In genomic region chr15:81329721-81330369, GRCm38 (mm10) we compare ENCODE assay signal across 10 mouse cellular contexts. TPM values are rescaled to one million over a fixed set of nuclear protein-coding genes. Genes with fewer than 3 reads are reported as not detected.
DNase-seq lines count a peak whose midpoint lies in the region; ATAC-seq and TF ChIP-seq lines count a peak whose summit lies in the region.
"Had no signal": no experiment of that assay in that cellular context is flagged by ENCODE, and none has a peak within 500 bp of the region (broad histone marks: within the 10 kb centered on the region; RNA-seq: fewer than 3 reads in every experiment).

No protein-coding gene starts in this region.

- no peaks in the 10 kb centered on the region for H3K27me3 ChIP-seq in kidney, embryonic 16.5 days (ENCODE audit: insufficient read depth, low read length)
- no peaks in the 10 kb centered on the region for H3K27me3 ChIP-seq in lung, postnatal 0 days (replicated peaks; ENCODE audit: insufficient read depth, low read length)
- H3K27me3 ChIP-seq in hindbrain, embryonic 13.5 days: no peaks in the 10 kb centered on the region
- H3K27me3 ChIP-seq: liver, embryonic 12.5 days had no signal

- no peak overlapping the region for H3K4me2 ChIP-seq in kidney, embryonic 16.5 days (replicated peaks; ENCODE audit: low read depth, low read length)
- H3K4me2 ChIP-seq in lung, postnatal 0 days (replicated peaks; ENCODE audit: low read depth, low read length): no peak overlapping the region
- no peak overlapping the region for H3K4me2 ChIP-seq in hindbrain, embryonic 13.5 days
- H3K4me2 ChIP-seq: liver, embryonic 12.5 days had no signal

- WGBS in kidney, embryonic 16.5 days: 29% methylated on average over 5 of the region's 5 CpGs
- 51% methylated on average over 5 of the region's 5 CpGs for WGBS in lung, postnatal 0 days
- 41% methylated on average over 5 of the region's 5 CpGs for WGBS in hindbrain, embryonic 13.5 days

- H3K4me3 ChIP-seq in kidney, embryonic 16.5 days (ENCODE audit: low read length): no peak overlapping the region
- H3K4me3 ChIP-seq in lung, postnatal 0 days (ENCODE audit: low read depth, low read length): no peak overlapping the region
- H3K4me3 ChIP-seq in hindbrain, embryonic 13.5 days: no peak overlapping the region
- H3K4me3 ChIP-seq: hindbrain, embryonic 10.5 days; liver, embryonic 12.5 days had no signal

- peaks cover 6% of the 10 kb centered on the region for H3K4me1 ChIP-seq in kidney, embryonic 16.5 days (ENCODE audit: insufficient read depth, low read length)
- peaks cover 14% of the 10 kb centered on the region; the same call in 1 of the 2 replicates for H3K4me1 ChIP-seq in lung, postnatal 0 days (ENCODE audit: insufficient read depth, low read depth, low read length)
- 0 out of 2 replicates have a peak, but pooled peaks cover 6% of the 10 kb centered on the region for H3K4me1 ChIP-seq in hindbrain, embryonic 13.5 days (replicated peaks)
- H3K4me1 ChIP-seq: hindbrain, embryonic 10.5 days; liver, embryonic 12.5 days had no signal

- ATAC-seq in kidney, embryonic 16.5 days (ENCODE audit: low FRiP score, low TSS enrichment): no peak
- peak; percentile 77 for ATAC-seq in lung, postnatal 0 days
- ATAC-seq in hindbrain, embryonic 13.5 days (ENCODE audit: low FRiP score): no peak
- ATAC-seq: liver, embryonic 12.5 days had no signal

- TF ChIP-seq EP300 in lung, postnatal 0 days (IDR thresholded peaks at IDR 0.05): peak; percentile 80

- DNase-seq in kidney, adult 18-20 months: no peak
- peak; percentile 55 for DNase-seq in R1 (ENCODE audit: low read depth, low spot score)
- DNase-seq in embryo, embryonic 10.5 days (ENCODE audit: low spot score): peak; percentile 42
- DNase-seq in lung, postnatal 0 days (ENCODE audit: low spot score): peak; percentile 66
- DNase-seq in right cerebral cortex, postnatal 10 days (ENCODE audit: low spot score in 2 of 2): no peak
- DNase-seq: adrenal gland, postnatal 10 days had no signal

- no peak overlapping the region for H3K9ac ChIP-seq in kidney, embryonic 16.5 days (replicated peaks; ENCODE audit: low read length)
- H3K9ac ChIP-seq in lung, postnatal 0 days (replicated peaks; ENCODE audit: low read depth): no peak overlapping the region
- H3K9ac ChIP-seq in hindbrain, embryonic 13.5 days: no peak overlapping the region
- H3K9ac ChIP-seq: liver, embryonic 12.5 days had no signal

- H3K9me3 ChIP-seq in kidney, embryonic 16.5 days (ENCODE audit: low read length): no peaks in the 10 kb centered on the region
- no peaks in the 10 kb centered on the region for H3K9me3 ChIP-seq in lung, postnatal 0 days (ENCODE audit: low read length)
- H3K9me3 ChIP-seq in hindbrain, embryonic 13.5 days: no peaks in the 10 kb centered on the region
- H3K9me3 ChIP-seq: hindbrain, embryonic 10.5 days; liver, embryonic 12.5 days had no signal

- peaks cover 50% of the 10 kb centered on the region for H3K36me3 ChIP-seq in kidney, embryonic 16.5 days (ENCODE audit: insufficient read depth, low read length)
- peaks cover 10% of the 10 kb centered on the region; the same call in 1 of the 2 replicates for H3K36me3 ChIP-seq in lung, postnatal 0 days (ENCODE audit: insufficient read depth, low read length)
- peaks cover 75% of the 10 kb centered on the region for H3K36me3 ChIP-seq in hindbrain, embryonic 13.5 days

- H3K27ac ChIP-seq in kidney, embryonic 16.5 days (ENCODE audit: low read length): peak overlapping the region; percentile 21; the same call in 1 of the 2 replicates
- H3K27ac ChIP-seq in lung, postnatal 0 days (ENCODE audit: low read length): peak overlapping the region; percentile 77
- H3K27ac ChIP-seq in hindbrain, embryonic 13.5 days: no peak overlapping the region
- H3K27ac ChIP-seq: hindbrain, embryonic 10.5 days; liver, embryonic 12.5 days had no signal

- no peak for TF ChIP-seq CTCF in lung, postnatal 0 days (IDR thresholded peaks at IDR 0.05)

RNA-seq across cellular contexts. Expression of gene Slc25a17, which starts 30.8 kb away (rescaled TPM):
- polyA plus RNA-seq in kidney, embryonic 16.5 days (2015; fragmentation: Nextera tagmentation; extraction: Ambion mirVana): 134 and 148 TPM in 2 replicates
- 96.7 and 97.3 TPM in 2 replicates for polyA plus RNA-seq in lung, postnatal 0 days (2015; fragmentation: Nextera tagmentation; extraction: Ambion mirVana)
- polyA plus RNA-seq in hindbrain, embryonic 13.5 days (2015; fragmentation: Nextera tagmentation; extraction: Ambion mirVana): 138 and 139 TPM in 2 replicates

Comparison
In these comparisons a context has a peak if more than half of its experiments do, and no peak if none do; other contexts are left out.
1. DNase-seq: peak in R1 (single experiment), embryo, embryonic 10.5 days (single experiment) and lung, postnatal 0 days (single experiment); none in kidney, adult 18-20 months (single experiment) and right cerebral cortex, postnatal 10 days (0 of 2).